Mouse (Mus musculus): ENCODE measurements at regions not wholly inside any gene's neighbourhood (a gene's known extent, or its start where the extent isn't known, plus 50 kb on each side); places are given as distances from the start of the nearest gene placed in this dataset.

DNA sequence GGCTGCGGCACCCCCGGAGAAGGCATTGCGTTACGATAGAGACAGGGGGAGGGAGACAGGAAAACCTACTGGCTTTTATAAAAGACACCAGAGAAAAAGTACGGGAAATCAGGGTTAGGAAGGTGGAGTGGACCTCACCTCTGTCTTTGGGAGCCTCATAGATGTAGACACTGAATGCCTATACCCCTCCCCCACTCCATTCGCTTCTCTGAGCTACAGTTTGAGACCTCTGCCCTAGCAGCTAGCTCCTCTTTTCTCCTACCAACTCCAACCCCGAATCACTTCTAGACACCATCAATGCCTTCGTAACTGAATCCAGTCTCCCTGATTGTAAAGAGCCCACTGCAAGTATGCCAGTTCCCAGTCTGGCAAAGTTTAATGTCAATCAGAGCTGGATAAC is 118.5 kb downstream of the Slc38a6 start:
- TF ChIP-seq CTCF (IDR thresholded peaks at IDR 0.05; ENCODE audit: borderline replicate concordance, insufficient read depth, low read length) (no peak), POLR2A (IDR thresholded peaks at IDR 0.05; ENCODE audit: low read depth, low read length) (no peak)

Data from embryonic fibroblast, embryonic 13.5 days (primary cell).